11 mouse cellular contexts compared by ENCODE assay signal in the genomic region with DNA sequence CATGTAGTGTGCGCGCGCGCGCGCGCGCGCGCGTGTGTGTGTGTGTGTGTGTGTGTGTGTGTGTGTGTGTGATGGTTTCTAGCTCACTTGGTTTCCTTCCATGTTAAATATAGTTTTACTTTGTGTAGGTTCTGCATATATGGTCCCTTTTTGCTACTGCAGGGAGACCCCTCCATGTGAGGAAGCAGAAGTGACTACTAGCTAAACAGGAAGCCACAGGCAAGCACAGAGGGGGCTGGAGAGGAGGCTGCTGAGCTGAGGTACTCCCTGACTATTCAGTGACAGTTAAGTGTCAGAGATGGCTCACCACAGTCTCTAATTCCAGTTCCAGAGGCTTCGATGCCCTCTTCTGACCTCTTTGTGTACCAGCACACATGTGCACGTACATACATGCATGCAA. TPM values are rescaled to one million over a fixed set of nuclear protein-coding genes. Genes with fewer than 3 reads are reported as not detected.
DNase-seq lines count a peak whose midpoint lies in the region; ATAC-seq and TF ChIP-seq lines count a peak whose summit lies in the region.
"Had no signal": no experiment of that assay in that cellular context is flagged by ENCODE, and none has a peak within 500 bp of the region (broad histone marks: within the 10 kb centered on the region; RNA-seq: fewer than 3 reads in every experiment).

No protein-coding gene starts in this region.

- H3K4me1 ChIP-seq in neural tube, embryonic 13.5 days (replicated peaks), result peaks cover 24% of the 10 kb centered on the region
- H3K4me1 ChIP-seq in bone marrow macrophage, adult 2 months (ENCODE audit: control insufficient read depth, insufficient read depth, low read length), result peaks cover 23% of the 10 kb centered on the region
- H3K4me1 ChIP-seq in liver, postnatal 0 days (ENCODE audit: insufficient read depth), result peaks cover 5% of the 10 kb centered on the region; the same call in 1 of the 2 replicates

- 95% methylated on average over 13 of the region's 13 CpGs for WGBS in neural tube, embryonic 13.5 days
- WGBS in liver, postnatal 0 days (ENCODE audit: insufficient replicate concordance), result 32% methylated on average over 13 of the region's 13 CpGs

- H3K27ac ChIP-seq in neural tube, embryonic 13.5 days (replicated peaks), result 0 out of 2 replicates have a peak overlapping the region, but pooled peaks have one; percentile 28
- peak overlapping the region; percentile 91 for H3K27ac ChIP-seq in bone marrow macrophage, adult 2 months (ENCODE audit: insufficient read depth, low read depth, low read length)
- peak overlapping the region; percentile 61 for H3K27ac ChIP-seq in liver, postnatal 0 days (ENCODE audit: low read depth)
- H3K27ac ChIP-seq: heart, adult 2 months had no signal

- H3K9ac ChIP-seq in neural tube, embryonic 13.5 days, result no peak overlapping the region
- H3K9ac ChIP-seq in liver, postnatal 0 days (replicated peaks), result no peak overlapping the region

- no peaks in the 10 kb centered on the region for H3K9me3 ChIP-seq in neural tube, embryonic 13.5 days
- H3K9me3 ChIP-seq in liver, postnatal 0 days (ENCODE audit: low read length), result no peaks in the 10 kb centered on the region

- TF ChIP-seq EP300 in liver, postnatal 0 days (IDR thresholded peaks at IDR 0.05; ENCODE audit: low read depth), result no peak

- peaks cover 43% of the 10 kb centered on the region for H3K36me3 ChIP-seq in neural tube, embryonic 13.5 days
- H3K36me3 ChIP-seq in liver, postnatal 0 days (replicated peaks; ENCODE audit: insufficient read depth, low read length), result peaks cover 20% of the 10 kb centered on the region

- no peak for TF ChIP-seq POLR2A in bone marrow macrophage, adult 2 months (IDR thresholded peaks at IDR 0.05; ENCODE audit: borderline replicate concordance, low read depth, low read length)

- no peak for TF ChIP-seq CTCF in bone marrow macrophage, adult 2 months (IDR thresholded peaks at IDR 0.05; ENCODE audit: low read depth, low read length)
- no peak for TF ChIP-seq CTCF in liver, postnatal 0 days (IDR thresholded peaks at IDR 0.05; ENCODE audit: low read depth)

- DNase-seq in neural tube, embryonic 10.5 days (ENCODE audit: extremely low spot score, low spot score), result no peak
- no peak for DNase-seq in liver, postnatal 0 days
- DNase-seq in spleen, postnatal 36 days (ENCODE audit: low spot score in 2 of 2), result peak; percentile 81 to 85
- no peak for DNase-seq in embryo, embryonic 11 days
- no peak for DNase-seq in kidney, postnatal 4 days
- DNase-seq: cerebellum, postnatal 25 days had no signal

- no peak for ATAC-seq in neural tube, embryonic 13.5 days (ENCODE audit: low read depth)
- peak; percentile 60 for ATAC-seq in liver, postnatal 0 days
- ATAC-seq: hindbrain, embryonic 16.5 days had no signal

- no peak overlapping the region for H3K4me2 ChIP-seq in neural tube, embryonic 13.5 days
- peak overlapping the region; percentile 27 for H3K4me2 ChIP-seq in liver, postnatal 0 days (ENCODE audit: low read depth, low read length)
- H3K4me2 ChIP-seq: midbrain, embryonic 11.5 days had no signal

- H3K4me3 ChIP-seq in neural tube, embryonic 13.5 days, result no peak overlapping the region
- H3K4me3 ChIP-seq in bone marrow macrophage, adult 2 months (ENCODE audit: insufficient read depth, low read length), result peak overlapping the region; percentile 23; the same call in 1 of the 2 replicates
- H3K4me3 ChIP-seq in liver, postnatal 0 days (ENCODE audit: low read depth, low read length), result no peak overlapping the region
- H3K4me3 ChIP-seq: heart, adult 2 months had no signal

- H3K27me3 ChIP-seq in neural tube, embryonic 13.5 days, result no peaks in the 10 kb centered on the region
- H3K27me3 ChIP-seq in liver, postnatal 0 days (ENCODE audit: insufficient read depth, low read length), result no peaks in the 10 kb centered on the region

RNA-seq across cellular contexts. Expression of a gene that starts 9.8 kb away (rescaled TPM):
- 23.0 and 27.2 TPM in 2 replicates for polyA plus RNA-seq in neural tube, embryonic 13.5 days (2015; fragmentation: Nextera tagmentation; extraction: Ambion mirVana)
- 11.0 and 12.5 TPM in 2 replicates for polyA plus RNA-seq in bone marrow macrophage, adult 2 months (2012; ENCODE audit: insufficient read depth, insufficient read length, missing spikeins)
- polyA plus RNA-seq in liver, postnatal 0 days (2015; fragmentation: Nextera tagmentation; extraction: Ambion mirVana), result 7.1 and 7.5 TPM in 2 replicates

RNA-seq across cellular contexts. Expression of a gene that starts 30.7 kb away (rescaled TPM):
- 59.6 and 61.3 TPM in 2 replicates for polyA plus RNA-seq in neural tube, embryonic 13.5 days (2015; fragmentation: Nextera tagmentation; extraction: Ambion mirVana)
- polyA plus RNA-seq in bone marrow macrophage, adult 2 months (2012; ENCODE audit: insufficient read depth, insufficient read length, missing spikeins), result 0.29 and 0.32 TPM in 2 replicates
- polyA plus RNA-seq in liver, postnatal 0 days (2015; fragmentation: Nextera tagmentation; extraction: Ambion mirVana), result 1.2 and 1.5 TPM in 2 replicates

Comparison
In these comparisons a context has a peak if more than half of its experiments do, and no peak if none do; other contexts are left out.
1. H3K27ac ChIP-seq: peak in every context shown above with its lines; median percentile 91 in bone marrow macrophage, adult 2 months; 61 in liver, postnatal 0 days; 28 in neural tube, embryonic 13.5 days.
2. DNase-seq: peak in spleen, postnatal 36 days (2 of 2); none in neural tube, embryonic 10.5 days (single experiment), liver, postnatal 0 days (single experiment), embryo, embryonic 11 days (single experiment) and kidney, postnatal 4 days (0 of 2).
3. RNA of a gene that starts 30.7 kb away (polyA plus RNA-seq): 59.6 to 61.3 TPM in neural tube, embryonic 13.5 days; 1.2 to 1.5 TPM in liver, postnatal 0 days and 0.29 to 0.32 TPM in bone marrow macrophage, adult 2 months; every median in the first group is over 10 times any median in the second.